Mouse (Mus musculus): ENCODE data around the gene Ajap1.

Gene Ajap1

GRCm38 (mm10) chr4:153358243-153358550 is 124.4 kb downstream of the Ajap1 start:
- DNase-seq (ENCODE audit: low read depth, low spot score), result peak; percentile 70

- DNase-seq (ENCODE audit: low read depth, low spot score), result no peak
Observed at GRCm38 (mm10) chr4:153357539-153358242, 124.9 kb downstream of the Ajap1 start.

GRCm38 (mm10) chr4:153356236-153356635 is 126.4 kb downstream of the Ajap1 start:
- DNase-seq (ENCODE audit: low read depth, low spot score), result peak; percentile 84

- DNase-seq (ENCODE audit: low read depth, low spot score), result no peak
Observed at GRCm38 (mm10) chr4:153344999-153345398, 137.6 kb downstream of the Ajap1 start.

- DNase-seq (ENCODE audit: low read depth, low spot score), result no peak
Observed at GRCm38 (mm10) chr4:153340887-153341286, 141.7 kb downstream of the Ajap1 start.

- DNase-seq (ENCODE audit: low read depth, low spot score), result peak; percentile 44
Observed at GRCm38 (mm10) chr4:153335301-153335799, 147.3 kb downstream of the Ajap1 start.

- DNase-seq (ENCODE audit: low read depth, low spot score), result peak; percentile 72
Observed at GRCm38 (mm10) chr4:153327809-153328208, 154.8 kb downstream of the Ajap1 start.

All from brain, adult 2 months (tissue).